Mouse (Mus musculus): Measurements from ENCODE around the gene Esp22.
"Not testable (repeated sequence)": the region's sequence is repeated elsewhere in the genome, so short reads cannot be mapped to it uniquely, and the experiment has no call there.

Gene Esp22

DNA sequence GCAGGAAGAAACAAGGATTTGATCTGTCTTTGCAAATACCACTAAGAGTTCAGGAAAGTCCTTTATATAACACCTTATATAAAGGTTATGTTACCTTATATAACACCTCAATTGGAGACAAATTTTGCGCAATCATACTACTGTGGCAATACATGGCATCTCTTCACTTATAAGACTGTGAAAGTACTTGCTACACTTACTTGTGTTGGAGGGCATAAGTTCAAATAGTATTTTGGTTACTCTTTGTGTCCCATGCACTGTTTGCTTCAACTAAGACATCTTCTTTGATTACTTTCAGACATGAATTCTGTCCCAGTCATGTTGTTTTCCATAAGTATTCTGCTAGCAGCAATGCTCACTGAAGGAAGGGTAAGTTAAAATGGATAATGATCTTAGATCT, at the start of gene Esp22:
Gene Esp22, plus strand, starts transcription at position 301 of the 400 bp plus-strand sequence.
- DNase-seq: no peak

DNA sequence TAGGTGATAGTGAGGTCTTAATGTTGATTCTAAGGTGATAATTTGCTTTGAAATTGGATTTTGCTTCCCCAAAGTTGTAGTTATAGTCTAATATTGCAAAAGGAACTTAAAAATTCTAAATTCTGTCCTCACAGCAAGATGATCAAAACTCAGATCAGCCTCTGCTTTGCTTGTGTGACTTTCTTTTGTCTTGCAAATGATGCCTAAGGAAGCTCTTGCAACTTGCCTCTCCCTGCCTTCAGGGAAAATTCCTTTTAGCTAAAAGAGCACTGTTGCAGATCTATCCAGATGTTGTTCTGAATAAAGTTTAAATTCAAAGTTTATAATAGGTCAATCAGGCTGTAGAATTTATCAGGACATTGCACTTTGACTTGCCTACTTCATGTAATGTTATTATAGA, 31.5 kb upstream of the Esp22 start:
- no peak for DNase-seq

DNA sequence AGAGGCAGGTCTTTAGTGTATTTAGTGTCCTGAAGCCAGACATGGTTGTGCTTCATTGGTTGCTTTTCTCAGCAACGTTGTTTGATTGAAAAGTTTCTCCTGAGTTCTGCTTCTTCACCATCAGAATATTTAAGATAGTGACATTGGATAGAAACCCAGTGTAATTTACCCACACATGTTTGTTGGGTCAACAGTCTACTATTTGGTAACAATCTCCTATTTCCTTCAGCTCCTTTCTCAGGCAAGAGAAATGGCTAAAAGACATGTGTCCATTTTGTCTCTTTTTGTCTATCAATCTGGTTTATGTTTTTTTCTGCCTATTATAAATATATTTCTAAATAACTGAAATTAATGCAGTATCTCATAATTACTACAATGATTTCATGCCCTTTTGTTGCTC, 18.2 kb upstream of the Esp22 start, which contains the start of gene Esp23:
Gene Esp23, minus strand, starts transcription at position 101 of the 400 bp plus-strand sequence.
- no peak for DNase-seq

DNA sequence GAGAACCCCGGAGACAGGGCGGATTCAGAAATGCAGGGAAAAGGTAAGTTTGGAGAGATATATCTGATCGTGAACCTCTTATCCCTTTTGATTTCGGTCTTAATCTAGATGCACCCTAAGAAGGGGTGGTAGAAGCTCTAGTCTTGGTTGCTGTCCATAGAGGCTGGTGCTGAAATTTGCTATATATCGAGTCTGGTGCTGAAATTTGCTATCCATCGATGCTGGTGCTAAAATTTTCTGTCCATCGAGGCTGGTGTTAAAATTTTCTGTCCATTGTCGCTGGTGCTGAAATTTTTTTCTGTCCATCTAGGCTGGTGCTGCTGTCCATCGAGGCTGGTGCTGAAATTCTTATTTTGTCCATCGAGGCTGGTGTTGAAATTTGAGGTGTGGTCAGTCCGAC, 12.0 kb downstream of the Esp22 start:
- not testable (repeated sequence) for DNase-seq

DNA sequence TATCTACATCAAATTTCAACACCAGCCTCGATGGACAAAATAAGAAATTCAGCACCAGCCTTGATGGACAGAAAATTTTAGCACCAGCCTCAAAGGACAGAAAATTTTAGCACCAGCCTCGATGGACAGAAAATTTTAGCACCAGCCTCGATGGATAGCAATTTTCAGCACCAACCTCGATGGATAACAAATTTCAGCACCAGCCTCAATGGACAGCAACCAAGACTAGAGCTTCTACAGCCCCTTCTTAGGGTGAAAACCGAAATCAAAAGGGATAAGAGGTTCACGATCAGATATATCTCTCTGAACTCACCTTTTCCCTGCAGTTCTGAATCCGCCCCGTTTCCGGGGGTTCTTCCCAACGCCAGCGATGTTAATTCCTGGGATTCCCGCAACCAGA, 34.0 kb downstream of the Esp22 start:
- peak; percentile 67 for DNase-seq

Data from heart, adult 11 months (tissue).